Mouse (Mus musculus) midbrain, embryonic 16.5 days (tissue): ENCODE data around the gene Ckap4. TPM values are rescaled to one million over a fixed set of nuclear protein-coding genes. Genes with fewer than 3 reads are reported as not detected.

Experiments used
- ATAC-seq: fragments of 200-750 bp; cut with Nextera tagmentation; 2 replicates; pipeline ENCODE4 v1.8.0; 2017; ENCODE audit warnings: moderate TSS enrichment
- H3K27ac ChIP-seq: fragments of 300-500 bp; sonication (generic); 2 replicates; pipeline ENCODE4 v1.5.1; 2014; ENCODE audit warnings: mild to moderate bottlenecking, low read length, mixed read lengths
- H3K27me3 ChIP-seq: fragments of 300-500 bp; sonication (generic); 2 replicates; pipeline ENCODE4 v1.6.1; 2014; ENCODE audit warnings: low read depth, low read length, mixed read lengths; ENCODE audit not compliant: control insufficient read depth, insufficient read depth
- H3K36me3 ChIP-seq: fragments of 300-500 bp; sonication (generic); 2 replicates; pipeline ENCODE4 v1.6.1; 2014; ENCODE audit warnings: mild to moderate bottlenecking, low read length, moderate library complexity, mixed read lengths; ENCODE audit not compliant: control insufficient read depth, insufficient read depth
- H3K4me1 ChIP-seq: fragments of 300-500 bp; sonication (generic); 2 replicates; pipeline ENCODE4 v1.6.1; 2014; ENCODE audit warnings: mild to moderate bottlenecking, low read length, mixed read lengths; ENCODE audit not compliant: control insufficient read depth, insufficient read depth
- H3K4me2 ChIP-seq: fragments of 300-500 bp; sonication (generic); 2 replicates; pipeline ENCODE4 v1.6.1; 2014; ENCODE audit warnings: mild to moderate bottlenecking, low read length, mixed read lengths
- H3K4me3 ChIP-seq: fragments of 300-500 bp; sonication (generic); 2 replicates; pipeline ENCODE4 v1.5.1; 2014; ENCODE audit warnings: low read depth, mild to moderate bottlenecking, low read length, moderate library complexity, mixed read lengths
- H3K9ac ChIP-seq: fragments of 300-500 bp; sonication (generic); 2 replicates; pipeline ENCODE4 v1.6.1; 2014; ENCODE audit warnings: low read depth, low read length, mixed read lengths
- H3K9me3 ChIP-seq: fragments of 300-500 bp; sonication (generic); replicated peaks from 2 replicates; pipeline ENCODE4 v1.6.1; 2014; ENCODE audit warnings: mild to moderate bottlenecking, low read length, mixed read lengths; ENCODE audit not compliant: control insufficient read depth, poor library complexity, severe bottlenecking
- WGBS: fragments of 180-500 bp; shearing (Covaris S2); extraction: QIAGEN DNeasy Blood & Tissue Kit; methylation state at CpG from one replicate; pipeline ENCODE4 v1.1.7; 2014; 5-methylcytosine and 5-hydroxymethylcytosine counted together
- polyA plus RNA-seq: library from polyadenylated mRNA; unstranded; fragments of >200 nt; fragmentation: Nextera tagmentation; extraction: Ambion mirVana; gene quantifications from 2 replicates; pipeline ENCODE4 v1.2.1, GENCODE M21; 2015

The Ckap4 gene
- polyA plus RNA-seq, 1 experiment from 2014 or later = 45.9 TPM

GRCm38 (mm10) chr10:84554291-84555009 is 20.6 kb upstream of the Ckap4 start:
- Histone ChIP-seq H3K9me3 (0 out of 2 replicates have a peak, but pooled peaks cover 3% of the 10 kb centered on the region), H3K9ac (no peak overlapping the region), H3K4me3 (no peak overlapping the region), H3K36me3 (no peaks in the 10 kb centered on the region), H3K4me1 (no peaks in the 10 kb centered on the region), H3K27ac (no peak overlapping the region), H3K4me2 (no peak overlapping the region), H3K27me3 (no peaks in the 10 kb centered on the region)
- WGBS = 32% methylated on average over 6 of the region's 6 CpGs
- ATAC-seq = no peak

DNA sequence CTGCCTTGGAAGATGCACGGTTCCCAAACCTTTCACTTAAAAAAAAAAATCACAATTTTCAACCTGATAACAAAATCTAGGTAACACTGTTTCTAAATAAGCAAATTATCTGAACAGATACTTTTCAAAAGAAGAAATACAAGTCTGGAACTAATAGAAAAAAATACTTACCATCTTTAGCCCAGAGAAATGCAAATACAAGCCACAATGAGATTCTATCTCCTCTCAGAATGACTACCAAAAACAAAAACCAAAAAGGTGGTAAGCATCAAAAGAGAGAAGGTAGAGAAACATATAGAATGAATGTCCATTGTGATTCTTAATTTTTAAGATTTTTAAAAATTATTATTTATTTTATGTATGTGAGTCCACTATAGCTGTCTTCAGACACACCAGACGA is 18.6 kb upstream of the Ckap4 start:
- H3K9me3 ChIP-seq = no peaks in the 10 kb centered on the region
- no peak overlapping the region for H3K27ac ChIP-seq
- no peaks in the 10 kb centered on the region for H3K4me1 ChIP-seq
- H3K9ac ChIP-seq = no peak overlapping the region
- 93% methylated on average over 2 of the region's 2 CpGs for WGBS
- H3K4me3 ChIP-seq = no peak overlapping the region
- H3K36me3 ChIP-seq = no peaks in the 10 kb centered on the region
- ATAC-seq = no peak
- no peak overlapping the region for H3K4me2 ChIP-seq
- no peaks in the 10 kb centered on the region for H3K27me3 ChIP-seq

DNA sequence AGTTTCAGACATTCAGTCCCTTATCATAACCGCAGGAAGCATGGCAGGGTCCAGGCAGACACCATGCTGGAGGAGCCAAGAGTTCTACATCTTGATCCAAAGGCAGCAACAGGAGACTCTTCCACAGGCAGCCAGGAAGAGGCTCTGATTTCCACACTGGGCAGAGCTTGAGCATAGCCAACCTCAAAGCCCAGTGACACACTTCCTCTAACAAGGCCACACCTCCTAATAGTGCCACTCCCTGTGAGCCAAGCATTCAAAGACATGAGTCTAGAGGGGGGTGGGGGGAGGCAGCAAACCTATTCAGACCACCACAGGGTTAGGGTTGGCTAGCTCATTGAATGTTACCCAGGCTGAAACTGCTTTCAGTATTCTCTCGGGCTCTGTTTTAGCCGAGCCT is 18.0 kb upstream of the Ckap4 start:
- WGBS = 88% methylated on average over 3 of the region's 3 CpGs
- no peak overlapping the region for H3K4me3 ChIP-seq
- no peaks in the 10 kb centered on the region for H3K27me3 ChIP-seq
- H3K4me1 ChIP-seq = no peaks in the 10 kb centered on the region
- no peak overlapping the region for H3K4me2 ChIP-seq
- no peak overlapping the region for H3K9ac ChIP-seq
- no peak overlapping the region for H3K27ac ChIP-seq
- no peak for ATAC-seq
- no peaks in the 10 kb centered on the region for H3K9me3 ChIP-seq
- no peaks in the 10 kb centered on the region for H3K36me3 ChIP-seq

DNA sequence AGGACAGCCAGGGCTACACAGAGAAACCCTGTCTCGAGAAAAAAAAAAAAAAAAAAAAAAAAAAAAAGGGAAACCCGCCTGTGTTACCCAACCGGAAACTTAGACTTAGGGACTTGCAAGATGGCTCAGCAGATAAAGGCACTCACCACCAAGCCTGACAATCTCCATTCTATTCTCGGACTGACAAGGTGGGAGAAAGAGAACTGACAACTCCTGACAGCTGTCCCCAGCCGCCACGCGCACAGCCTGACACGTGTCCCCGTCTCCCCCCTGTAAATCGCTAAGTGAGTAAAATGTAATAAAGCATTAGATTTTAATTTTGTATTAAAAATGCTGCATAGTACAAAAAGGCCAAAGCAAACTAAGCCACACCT is 16.0 kb upstream of the Ckap4 start:
- ATAC-seq = no peak
- Histone ChIP-seq H3K4me3 (no peak overlapping the region), H3K9ac (no peak overlapping the region), H3K4me2 (no peak overlapping the region), H3K36me3 (no peaks in the 10 kb centered on the region), H3K9me3 (no peaks in the 10 kb centered on the region), H3K4me1 (no peaks in the 10 kb centered on the region), H3K27ac (no peak overlapping the region), H3K27me3 (no peaks in the 10 kb centered on the region)
- WGBS = 82% methylated on average over 10 of the region's 10 CpGs

DNA sequence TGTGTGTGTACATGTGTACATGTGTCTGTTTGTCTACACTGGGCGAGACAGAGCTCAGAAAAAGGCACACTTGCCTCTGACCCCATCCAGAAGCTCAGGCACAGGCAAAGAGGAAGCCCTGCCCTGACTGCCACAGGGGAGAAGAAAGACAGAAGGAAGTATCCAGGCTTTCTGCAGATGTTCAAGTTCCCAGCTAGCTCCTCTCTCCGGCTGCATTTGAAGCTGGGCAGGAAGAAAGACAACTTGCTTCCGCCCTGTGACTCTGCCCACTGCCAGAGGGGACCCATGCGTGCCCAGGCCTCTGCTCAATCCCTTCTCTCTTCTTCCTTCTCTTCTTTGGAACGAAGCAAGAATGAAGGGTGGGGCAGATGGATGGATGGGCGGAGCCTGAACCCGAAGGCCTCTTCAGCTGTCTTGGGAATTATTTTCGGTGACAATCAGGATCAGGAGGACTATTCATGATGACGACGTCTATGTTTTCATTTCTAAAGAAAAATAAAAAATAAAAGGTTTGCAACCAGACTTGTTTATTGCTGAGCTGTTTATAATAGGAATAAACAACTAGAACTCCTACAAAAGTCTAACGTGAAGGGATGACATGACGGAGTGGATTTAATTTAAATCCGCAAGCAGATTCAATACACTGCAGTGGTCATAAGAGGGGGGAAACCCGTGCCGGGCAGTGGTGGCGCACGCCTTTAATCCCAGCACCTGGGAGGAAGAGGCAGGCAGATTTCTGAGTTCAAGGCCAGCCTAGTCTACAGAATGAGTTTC is 15.5 kb upstream of the Ckap4 start:
- Histone ChIP-seq H3K4me2 (no peak overlapping the region), H3K27ac (no peak overlapping the region), H3K9me3 (no peaks in the 10 kb centered on the region), H3K9ac (no peak overlapping the region), H3K36me3 (no peaks in the 10 kb centered on the region), H3K27me3 (no peaks in the 10 kb centered on the region), H3K4me1 (no peaks in the 10 kb centered on the region), H3K4me3 (no peak overlapping the region)
- WGBS = 69% methylated on average over 17 of the region's 17 CpGs
- ATAC-seq = no peak

- no peaks in the 10 kb centered on the region for H3K27me3 ChIP-seq
- no peak overlapping the region for H3K4me3 ChIP-seq
- no peak overlapping the region for H3K27ac ChIP-seq
- ATAC-seq = no peak
- no peak overlapping the region for H3K9ac ChIP-seq
- H3K4me1 ChIP-seq = no peaks in the 10 kb centered on the region
- H3K36me3 ChIP-seq = no peaks in the 10 kb centered on the region
- 74% methylated on average over 7 of the region's 7 CpGs for WGBS
- H3K4me2 ChIP-seq = no peak overlapping the region
- no peaks in the 10 kb centered on the region for H3K9me3 ChIP-seq
Measured at GRCm38 (mm10) chr10:84544841-84545610, 11.2 kb upstream of the Ckap4 start.

DNA sequence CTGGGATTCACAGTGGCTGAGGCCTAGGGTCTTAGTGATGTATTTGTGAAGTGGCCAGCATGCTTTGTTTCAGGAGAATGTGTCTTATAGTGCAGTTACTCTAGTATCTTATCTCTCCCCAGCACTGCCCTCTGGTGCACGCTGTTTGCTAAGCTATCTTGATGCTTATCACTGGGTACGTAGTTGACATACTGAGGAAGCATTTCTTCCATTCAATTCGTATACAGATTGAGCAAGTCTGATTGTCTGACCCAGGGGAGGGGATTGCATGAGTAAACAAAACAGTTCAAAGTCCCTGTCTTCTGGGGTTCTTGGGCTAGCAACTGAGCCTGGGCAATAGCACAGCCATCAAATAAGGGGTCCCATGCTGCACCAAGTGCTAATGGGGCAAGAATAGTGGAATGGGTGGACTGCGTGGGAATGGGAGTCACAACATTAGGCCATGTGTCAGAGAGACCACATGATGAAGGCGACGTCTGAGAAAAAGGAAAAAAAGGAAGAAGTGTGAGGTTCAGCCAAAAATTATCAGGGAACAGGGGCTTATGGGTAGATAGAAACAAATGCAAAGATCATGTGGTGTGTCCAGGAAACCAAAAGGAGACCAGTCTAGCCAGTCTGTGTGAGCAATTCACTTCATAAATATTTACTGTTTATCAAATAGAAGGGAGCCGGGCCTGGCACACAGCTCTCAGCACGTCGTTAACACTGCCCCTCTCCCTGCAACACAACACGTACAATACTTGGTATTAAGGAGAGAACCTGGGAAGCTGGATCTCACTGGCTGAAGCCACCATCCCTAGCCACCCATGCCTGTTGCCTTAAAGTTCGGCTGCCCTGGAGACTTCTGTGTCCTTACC is 9.2 kb upstream of the Ckap4 start:
- Histone ChIP-seq H3K4me3 (no peak overlapping the region), H3K9me3 (no peaks in the 10 kb centered on the region), H3K9ac (no peak overlapping the region), H3K27me3 (no peaks in the 10 kb centered on the region), H3K36me3 (no peaks in the 10 kb centered on the region), H3K4me1 (no peaks in the 10 kb centered on the region), H3K27ac (no peak overlapping the region), H3K4me2 (no peak overlapping the region)
- 71% methylated on average over 11 of the region's 11 CpGs for WGBS
- no peak for ATAC-seq

DNA sequence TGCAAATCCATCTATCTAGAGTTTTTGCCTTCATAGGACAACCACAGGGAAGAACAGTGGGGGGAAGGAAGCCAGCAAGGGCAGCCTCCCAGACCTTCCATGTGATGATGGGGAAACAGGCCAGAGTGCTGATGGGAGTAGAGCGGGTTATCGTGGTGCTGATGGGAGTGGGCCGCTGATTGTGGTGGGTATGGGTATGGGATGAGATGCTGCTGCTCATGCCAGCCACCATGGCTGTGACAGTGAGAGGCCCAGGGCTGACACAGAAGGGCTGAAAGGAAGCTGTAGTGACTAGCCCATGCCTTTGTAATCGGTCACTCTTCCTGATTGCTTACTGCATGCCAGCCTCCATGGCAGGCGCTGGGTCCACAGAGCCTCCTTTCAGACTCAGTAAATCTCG is 5.8 kb upstream of the Ckap4 start:
- no peak for ATAC-seq
- 92% methylated on average over 6 of the region's 6 CpGs for WGBS

More for the DNA sequence above, 5.8 kb upstream of the Ckap4 start:
- no peak overlapping the region for H3K9ac ChIP-seq
- no peaks in the 10 kb centered on the region for H3K27me3 ChIP-seq
- no peak overlapping the region for H3K27ac ChIP-seq
- H3K4me1 ChIP-seq = no peaks in the 10 kb centered on the region; the same call in 1 of the 2 replicates
- no peak overlapping the region for H3K4me3 ChIP-seq
- H3K36me3 ChIP-seq = no peaks in the 10 kb centered on the region
- no peak overlapping the region for H3K4me2 ChIP-seq
- no peaks in the 10 kb centered on the region for H3K9me3 ChIP-seq
